Mouse (Mus musculus) MN1 (cell line): Measurements from ENCODE around the gene Rptor.
A peak's percentile ranks its signal among the peaks of the same experiment; 100 is the strongest.

Experiments
- DNase-seq: peaks from one replicate; pipeline ENCODE4 v3.0.0-alpha.2; 2016; ENCODE audit warnings: low spot score

Rptor gene

DNA sequence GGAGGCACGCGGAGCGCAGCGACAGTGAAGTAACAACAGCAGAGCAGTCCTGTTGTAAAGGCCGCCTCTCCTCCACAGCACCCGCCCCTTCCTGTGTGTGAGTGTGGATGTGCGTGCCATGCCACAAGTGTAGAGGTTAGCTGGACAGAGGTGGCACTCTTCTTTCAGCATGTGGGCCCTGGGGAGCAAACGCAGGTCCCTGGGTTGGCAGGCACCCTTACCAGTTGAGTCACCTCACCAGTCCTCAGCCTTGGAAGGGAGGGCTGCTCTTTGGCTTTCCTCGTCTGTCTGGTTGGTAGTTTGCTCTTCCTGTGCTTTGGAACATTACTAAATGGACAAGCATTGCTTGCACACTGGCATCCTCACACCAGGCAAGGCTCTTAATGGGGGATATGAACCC lies 50.6 kb downstream of the Rptor start:
- no peak for DNase-seq

DNA sequence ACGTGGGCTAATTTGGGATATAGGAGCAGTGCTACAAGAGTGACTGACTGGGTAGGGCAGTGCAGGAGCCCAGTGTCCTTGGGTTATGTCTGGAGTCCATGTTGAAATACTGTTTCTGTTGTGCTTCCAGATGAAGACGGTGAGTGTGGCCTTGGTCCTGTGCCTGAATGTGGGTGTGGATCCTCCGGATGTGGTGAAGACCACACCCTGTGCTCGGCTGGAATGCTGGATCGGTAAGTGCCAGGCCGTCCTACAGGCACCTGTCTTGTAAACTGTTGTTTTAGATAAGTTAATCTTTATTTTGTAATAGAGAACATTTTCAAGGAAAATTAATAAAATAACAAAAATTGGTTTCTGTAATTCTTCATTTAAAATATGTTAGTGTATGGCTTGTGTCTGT lies 54.8 kb downstream of the Rptor start:
- DNase-seq: no peak

DNA sequence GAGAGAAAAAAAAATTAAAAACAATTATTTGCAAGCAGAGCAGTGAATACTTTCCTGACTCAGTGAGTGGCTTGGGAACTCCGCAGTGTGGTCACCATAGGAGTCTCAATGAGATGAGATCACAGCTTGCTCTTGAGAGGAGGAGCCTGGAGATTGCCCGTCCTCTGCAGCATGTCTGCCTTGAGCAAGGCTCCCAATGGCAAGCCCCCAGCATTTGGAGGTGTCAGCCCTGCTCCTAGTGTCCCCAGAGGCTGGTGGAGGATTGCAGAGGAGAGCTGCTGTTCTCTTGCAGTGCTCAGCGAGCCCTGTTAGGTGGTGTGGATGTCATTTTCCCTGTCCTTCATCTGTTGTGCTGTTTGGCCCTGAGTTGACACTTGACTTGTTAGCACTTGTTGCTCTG lies 56.6 kb downstream of the Rptor start:
- no peak for DNase-seq

DNA sequence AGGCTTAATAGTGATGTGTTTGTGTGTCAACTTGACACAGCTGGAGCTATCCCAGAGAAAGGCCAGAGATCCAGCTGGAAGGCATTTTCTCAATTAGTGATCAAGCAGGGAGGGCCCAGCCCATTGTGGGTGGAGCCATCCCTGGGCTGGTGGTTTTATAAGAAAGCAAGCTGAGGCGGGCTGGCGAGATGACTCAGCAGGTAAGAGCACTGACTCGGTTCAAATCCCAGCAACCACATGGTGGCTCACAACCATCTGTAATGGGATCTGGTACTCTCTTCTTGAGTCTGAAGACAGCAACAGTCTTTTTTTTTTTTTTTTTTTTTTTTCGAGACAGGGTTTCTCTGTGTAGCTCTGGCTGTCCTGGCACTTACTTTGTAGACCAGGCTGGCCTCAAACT lies 58.8 kb downstream of the Rptor start:
- peak; percentile 86 for DNase-seq

DNA sequence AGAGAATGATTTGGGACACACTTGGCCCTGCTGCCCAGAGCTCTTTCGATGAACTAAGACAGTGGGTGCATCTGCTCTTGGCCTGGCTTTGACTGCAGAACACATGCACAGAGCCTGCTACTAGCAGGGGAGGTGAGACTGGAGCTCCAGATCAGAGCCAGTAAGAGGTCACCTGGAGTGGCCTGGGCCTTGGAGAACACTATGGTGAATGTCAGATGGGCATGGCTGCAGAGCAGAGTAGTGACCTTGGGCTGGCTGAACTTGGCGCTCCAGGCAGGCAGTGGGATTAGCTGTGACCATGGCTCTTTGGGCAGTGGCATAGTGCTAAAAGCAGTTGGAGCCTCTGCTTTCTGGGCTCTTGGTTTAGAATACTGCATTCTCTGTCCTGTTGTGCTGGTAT lies 61.2 kb downstream of the Rptor start:
- DNase-seq: no peak

GRCm38 (mm10) chr11:119664678-119665307 lies 62.1 kb downstream of the Rptor start:
- peak; percentile 67 for DNase-seq

GRCm38 (mm10) chr11:119665308-119665702 lies 62.6 kb downstream of the Rptor start:
- no peak for DNase-seq

GRCm38 (mm10) chr11:119666567-119667108 lies 63.9 kb downstream of the Rptor start:
- DNase-seq: no peak

GRCm38 (mm10) chr11:119670690-119671666 lies 68.3 kb downstream of the Rptor start:
- DNase-seq: peak; percentile 30

- no peak for DNase-seq
Measured at GRCm38 (mm10) chr11:119672041-119672440, 69.3 kb downstream of the Rptor start.

DNA sequence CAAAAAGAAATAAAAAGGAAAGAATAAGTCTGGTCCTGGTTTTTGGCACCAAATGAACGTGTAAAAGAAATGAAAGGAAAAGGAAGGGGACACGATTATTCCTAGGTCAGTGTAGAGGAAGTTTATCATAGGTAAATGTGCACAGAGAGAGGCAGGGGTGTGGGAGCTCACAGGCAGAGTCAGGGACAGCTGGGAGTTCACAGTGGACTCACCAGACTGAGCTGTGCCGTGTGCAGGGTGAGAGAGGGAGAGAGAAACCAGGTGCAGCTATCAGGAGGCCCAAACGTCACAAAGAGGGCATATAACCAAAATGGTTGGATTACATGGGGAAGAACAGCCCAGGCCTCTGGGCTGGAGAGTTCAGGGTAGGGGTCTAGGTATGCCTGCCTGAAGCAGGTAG lies 70.1 kb downstream of the Rptor start:
- DNase-seq: no peak

- peak; percentile 39 for DNase-seq
Measured at GRCm38 (mm10) chr11:119674835-119675234, 72.1 kb downstream of the Rptor start.

GRCm38 (mm10) chr11:119675546-119675945 lies 72.8 kb downstream of the Rptor start:
- DNase-seq: no peak

DNA sequence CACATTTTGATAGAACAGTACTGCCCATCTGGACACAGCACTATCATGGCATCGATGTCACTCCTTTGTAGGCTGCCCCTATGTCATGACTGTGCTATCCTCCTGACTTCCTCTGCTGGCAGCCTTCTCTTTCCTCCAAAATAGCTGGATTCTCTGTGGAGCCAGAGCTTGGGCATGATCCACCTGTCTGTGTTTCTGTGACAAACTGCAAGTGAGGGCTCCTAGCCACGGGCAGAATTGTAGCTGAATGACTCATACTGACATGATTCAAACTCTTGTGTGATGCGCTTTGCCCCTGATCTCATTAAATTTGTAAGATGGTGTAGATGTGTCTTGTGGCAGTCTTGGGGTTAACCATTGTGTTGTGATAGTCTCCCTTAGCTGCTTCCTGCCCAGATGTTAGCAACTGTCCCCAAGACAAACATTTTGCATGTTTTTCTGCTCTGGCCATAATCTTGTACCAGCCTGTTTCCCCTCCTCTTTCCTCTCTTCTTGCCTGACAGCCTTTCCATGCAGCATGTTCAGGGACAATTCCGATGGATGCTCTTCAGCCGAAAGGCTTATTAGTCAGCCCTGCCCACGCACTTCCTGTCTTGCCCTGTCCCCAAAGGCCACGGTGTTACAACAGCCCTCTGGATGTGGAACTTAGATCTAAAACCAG lies 74.2 kb downstream of the Rptor start:
- no peak for DNase-seq

DNA sequence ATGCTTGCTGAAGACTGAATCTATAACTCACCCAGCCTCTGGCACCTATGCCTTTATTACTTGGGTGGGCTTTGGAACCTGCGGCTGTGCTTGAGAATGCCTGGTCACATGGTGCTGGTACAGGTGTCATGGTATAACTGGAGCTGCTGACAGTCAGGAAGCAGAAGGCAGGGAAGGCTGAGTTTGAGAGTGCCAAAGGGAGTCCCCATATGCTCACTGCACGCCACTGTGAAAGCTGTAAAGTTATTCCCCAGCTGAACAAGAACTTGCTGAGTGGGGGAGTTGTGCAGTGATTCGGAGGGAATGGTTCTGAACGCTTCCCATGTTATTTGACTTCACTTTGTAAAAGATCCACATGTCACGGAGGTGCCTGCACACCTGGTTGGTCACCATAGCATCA lies 75.7 kb downstream of the Rptor start:
- no peak for DNase-seq

GRCm38 (mm10) chr11:119680735-119681134 lies 78.0 kb downstream of the Rptor start:
- no peak for DNase-seq

DNA sequence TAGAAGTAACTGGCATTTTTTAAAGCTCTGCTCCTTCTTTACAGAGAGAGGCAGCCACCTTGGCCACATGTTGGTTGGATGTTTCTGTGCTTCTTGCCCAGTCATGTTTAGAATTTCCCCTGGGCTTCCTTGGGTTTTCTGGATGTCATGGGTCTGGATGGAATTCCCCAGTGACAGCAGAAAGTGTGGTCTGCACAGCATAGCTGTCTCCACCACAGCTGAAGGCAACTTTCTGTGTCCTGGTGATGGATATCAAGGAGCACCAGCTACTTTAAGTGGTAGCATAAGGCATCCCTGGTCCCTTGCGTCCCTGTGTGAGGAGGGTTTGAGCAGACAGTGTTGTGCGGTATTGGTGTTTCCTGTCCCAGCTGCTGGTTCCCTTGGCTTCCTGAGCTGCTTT lies 79.6 kb downstream of the Rptor start:
- DNase-seq: peak; percentile 73

GRCm38 (mm10) chr11:119683796-119684195 lies 81.1 kb downstream of the Rptor start:
- DNase-seq: peak; percentile 64

DNA sequence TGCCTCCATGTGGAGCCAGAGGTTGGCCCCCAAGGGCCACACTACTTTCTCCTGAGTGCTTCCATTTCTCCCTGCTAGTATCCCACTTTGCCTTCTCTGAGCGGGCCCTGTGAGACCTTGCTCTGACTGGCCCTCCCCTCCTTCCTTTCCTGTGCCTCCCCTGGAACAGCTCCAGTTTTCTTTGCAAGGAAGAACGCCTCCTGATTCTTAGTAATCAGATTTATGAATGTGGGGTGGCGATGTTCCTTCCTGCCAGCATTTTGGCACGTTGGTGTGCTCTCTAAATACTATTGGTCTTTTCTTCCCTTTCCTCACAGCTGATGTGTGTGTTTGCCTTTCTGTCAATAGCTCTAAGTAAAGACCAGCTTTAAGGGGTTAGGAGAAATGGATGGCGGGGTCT lies 82.8 kb downstream of the Rptor start:
- peak; percentile 58 for DNase-seq

GRCm38 (mm10) chr11:119685910-119686659 lies 83.4 kb downstream of the Rptor start:
- DNase-seq: peak; percentile 52

DNA sequence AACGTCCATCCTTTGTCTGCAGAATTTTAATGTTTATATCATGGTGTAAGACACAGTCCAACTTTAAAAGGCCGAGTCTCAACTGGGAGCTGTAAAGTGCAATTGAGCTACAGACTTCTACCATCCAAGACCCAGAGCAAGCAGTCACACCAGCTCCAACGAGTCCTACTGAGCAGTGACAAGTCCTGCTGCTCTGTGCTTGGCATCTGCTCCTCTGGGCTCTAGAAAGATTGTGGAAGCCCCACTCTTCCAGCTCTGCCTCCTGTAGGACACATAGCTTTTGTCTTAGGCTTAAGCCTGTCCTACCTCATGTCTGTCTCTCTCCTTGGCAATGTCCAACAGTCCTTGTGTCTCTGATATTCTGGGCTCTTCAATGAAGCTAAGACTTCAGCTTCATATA lies 84.6 kb downstream of the Rptor start:
- no peak for DNase-seq

DNA sequence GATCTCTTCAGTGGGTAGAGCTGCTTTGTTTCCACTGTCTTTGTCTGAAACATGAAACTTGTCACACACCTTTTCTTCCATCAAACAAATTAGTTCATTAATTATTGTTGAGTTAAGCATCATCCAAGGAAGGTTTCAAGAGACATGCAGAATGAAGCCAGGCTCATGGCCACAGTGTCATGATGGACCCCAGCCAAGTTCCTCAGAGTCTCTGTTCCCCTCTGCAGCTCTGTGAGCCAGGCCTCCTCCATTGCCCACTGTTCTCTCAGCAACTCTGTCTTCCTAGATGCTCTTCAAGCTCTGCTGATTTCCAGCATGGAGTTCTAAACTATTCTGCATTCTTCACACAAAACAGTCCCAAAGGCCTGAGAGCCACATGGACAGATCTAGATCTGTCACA lies 85.3 kb downstream of the Rptor start:
- no peak for DNase-seq
